Mouse (Mus musculus) bone marrow, adult 2 months (tissue): ENCODE results near the gene Zfp488.

ENCODE experiments used
- CTCF ChIP-seq: fragments of 200-500 bp; IDR thresholded peaks from 2 replicates; pipeline ENCODE4 v1.5.1; 2011; ENCODE audit warnings: low read length, control low read depth; ENCODE audit not compliant: control insufficient read depth, insufficient read depth
- POLR2A ChIP-seq: fragments of 200-500 bp; IDR thresholded peaks from 2 replicates; pipeline ENCODE4 v1.6.1; 2011; ENCODE audit warnings: low read depth, mild to moderate bottlenecking, control low read depth, low read length, borderline replicate concordance; ENCODE audit not compliant: control insufficient read depth

DNA sequence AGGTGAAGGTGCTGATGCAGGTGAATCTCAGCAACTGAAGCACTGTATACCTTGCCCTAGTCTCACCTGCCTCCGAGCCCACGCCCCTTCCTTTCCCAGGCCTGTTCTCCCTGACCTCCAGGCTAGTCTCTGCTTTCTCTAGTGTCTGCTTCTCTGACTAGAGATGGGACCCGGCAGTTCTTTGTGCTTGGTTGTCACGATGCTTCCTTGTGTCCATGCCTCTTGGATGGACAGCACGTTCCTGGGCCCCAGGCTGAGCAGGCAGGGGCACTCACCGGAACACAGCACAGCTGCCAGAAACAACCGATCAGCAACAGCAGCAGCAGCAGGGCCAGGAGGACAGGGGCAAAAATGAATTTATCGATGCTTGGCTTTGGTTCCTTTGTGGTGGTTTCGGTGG lies 14.5 kb upstream of the Zfp488 start:
- no peak for TF ChIP-seq CTCF
- no peak for TF ChIP-seq POLR2A
